Mouse (Mus musculus) embryonic facial prominence, embryonic 11.5 days (tissue): ENCODE results near the gene E2f6. TPM values are rescaled to one million over a fixed set of nuclear protein-coding genes. Genes with fewer than 3 reads are reported as not detected.

Source experiments
- ATAC-seq: fragments of 200-750 bp; cut with Nextera tagmentation; replicated peaks from 2 replicates; pipeline ENCODE4 v1.8.0; 2017; ENCODE audit warnings: low read depth; ENCODE audit not compliant: insufficient number of reproducible peaks, low FRiP score, low TSS enrichment
- DNase-seq: peaks from one replicate; pipeline ENCODE4 v3.0.0-alpha.2; 2015; ENCODE audit warnings: low spot score
- H3K27ac ChIP-seq: fragments of 300-500 bp; sonication (generic); replicated peaks from 2 replicates; pipeline ENCODE4 v1.5.1; 2014; ENCODE audit warnings: mild to moderate bottlenecking, low read depth, low read length, control low read depth
- H3K27me3 ChIP-seq: fragments of 300-500 bp; sonication (generic); 2 replicates; pipeline ENCODE4 v1.6.1; 2014; ENCODE audit warnings: mild to moderate bottlenecking, low read length, moderate library complexity, mixed read lengths; ENCODE audit not compliant: control insufficient read depth, insufficient read depth
- H3K36me3 ChIP-seq: fragments of 300-500 bp; sonication (generic); replicated peaks from 2 replicates; pipeline ENCODE4 v1.6.1; 2014; ENCODE audit warnings: low read depth, mild to moderate bottlenecking, low read length, moderate library complexity, mixed read lengths; ENCODE audit not compliant: control insufficient read depth, insufficient read depth
- H3K4me1 ChIP-seq: fragments of 300-500 bp; sonication (generic); 2 replicates; pipeline ENCODE4 v1.6.1; 2014; ENCODE audit warnings: low read length, mixed read lengths; ENCODE audit not compliant: control insufficient read depth, insufficient read depth
- H3K4me2 ChIP-seq: fragments of 300-500 bp; sonication (generic); 2 replicates; pipeline ENCODE4 v1.6.1; 2014; ENCODE audit warnings: low read depth, mild to moderate bottlenecking, control low read depth, low read length, moderate library complexity
- H3K4me3 ChIP-seq: fragments of 300-500 bp; sonication (generic); 2 replicates; pipeline ENCODE4 v1.5.1; 2014; ENCODE audit warnings: low read depth, low read length, control low read depth
- H3K9ac ChIP-seq: fragments of 300-500 bp; sonication (generic); replicated peaks from 2 replicates; pipeline ENCODE4 v1.6.1; 2014; ENCODE audit warnings: mild to moderate bottlenecking, control low read depth, low read length
- H3K9me3 ChIP-seq: fragments of 300-500 bp; sonication (generic); replicated peaks from 2 replicates; pipeline ENCODE4 v1.6.1; 2016; ENCODE audit warnings: mild to moderate bottlenecking, low read length, inconsistent platforms, mixed read lengths; ENCODE audit not compliant: control insufficient read depth
- WGBS: fragments of 180-500 bp; shearing (Covaris S2); extraction: QIAGEN DNeasy Blood & Tissue Kit; methylation state at CpG from one replicate; pipeline ENCODE4 v1.1.7; 2014; 5-methylcytosine and 5-hydroxymethylcytosine counted together
- polyA plus RNA-seq: library from polyadenylated mRNA; unstranded; fragments of >200 nt; fragmentation: Nextera tagmentation; extraction: Ambion mirVana; gene quantifications from 2 replicates; pipeline ENCODE4 v1.2.1, GENCODE M21; 2014

The E2f6 gene
- polyA plus RNA-seq, 1 experiment from 2014 or later: 87.6 TPM

DNA sequence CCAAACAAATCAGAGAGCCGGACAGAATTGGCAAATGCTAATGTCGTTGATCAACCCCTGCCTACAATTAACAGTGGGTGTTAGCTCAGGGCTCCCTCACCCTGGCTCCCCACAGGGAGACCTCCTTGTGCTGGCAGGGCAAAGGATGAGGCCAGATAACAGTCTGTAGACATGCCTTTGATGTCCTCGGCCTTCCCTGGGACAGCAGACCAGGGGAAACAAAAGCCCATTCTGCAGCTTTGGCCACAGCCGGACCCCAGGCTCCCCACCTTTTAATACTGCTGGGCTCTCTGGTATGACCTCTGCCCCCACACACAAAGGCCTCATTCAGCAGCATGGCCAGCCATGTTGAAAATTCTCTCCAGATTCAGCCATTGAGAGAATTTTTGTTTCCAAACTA, 21.0 kb upstream of the E2f6 start:
- Histone ChIP-seq H3K27ac (no peak overlapping the region), H3K36me3 (no peaks in the 10 kb centered on the region), H3K4me2 (no peak overlapping the region), H3K4me3 (no peak overlapping the region), H3K27me3 (no peaks in the 10 kb centered on the region), H3K9me3 (no peaks in the 10 kb centered on the region), H3K4me1 (no peaks in the 10 kb centered on the region; the same call in 1 of the 2 replicates), H3K9ac (no peak overlapping the region)
- WGBS: 8% methylated on average over 4 of the region's 4 CpGs
- ATAC-seq (0 out of 2 replicates have a peak, but pooled peaks have one; percentile 57), DNase-seq (peak; percentile 34)

- Histone ChIP-seq H3K36me3 (no peaks in the 10 kb centered on the region), H3K4me2 (no peak overlapping the region), H3K9me3 (no peaks in the 10 kb centered on the region), H3K9ac (no peak overlapping the region), H3K27me3 (no peaks in the 10 kb centered on the region), H3K27ac (no peak overlapping the region), H3K4me3 (no peak overlapping the region), H3K4me1 (no peaks in the 10 kb centered on the region; the same call in 1 of the 2 replicates)
- ATAC-seq (no peak; the same call in 1 of the 2 replicates), DNase-seq (no peak)
- WGBS: 38% methylated on average over 4 of the region's 4 CpGs
These were observed 20.3 kb upstream of the E2f6 start for GRCm38 (mm10) chr12:16790456-16790855.

GRCm38 (mm10) chr12:16793371-16793770, 17.4 kb upstream of the E2f6 start:
- H3K4me2 ChIP-seq: no peak overlapping the region
- no peak overlapping the region for H3K4me3 ChIP-seq
- DNase-seq (no peak), ATAC-seq (no peak)
- no peak overlapping the region for H3K9ac ChIP-seq
- H3K27ac ChIP-seq: no peak overlapping the region
- 76% methylated on average over 4 of the region's 4 CpGs for WGBS
- no peaks in the 10 kb centered on the region for H3K36me3 ChIP-seq
- H3K4me1 ChIP-seq: no peaks in the 10 kb centered on the region; the same call in 1 of the 2 replicates
- H3K9me3 ChIP-seq: no peaks in the 10 kb centered on the region
- no peaks in the 10 kb centered on the region for H3K27me3 ChIP-seq

DNA sequence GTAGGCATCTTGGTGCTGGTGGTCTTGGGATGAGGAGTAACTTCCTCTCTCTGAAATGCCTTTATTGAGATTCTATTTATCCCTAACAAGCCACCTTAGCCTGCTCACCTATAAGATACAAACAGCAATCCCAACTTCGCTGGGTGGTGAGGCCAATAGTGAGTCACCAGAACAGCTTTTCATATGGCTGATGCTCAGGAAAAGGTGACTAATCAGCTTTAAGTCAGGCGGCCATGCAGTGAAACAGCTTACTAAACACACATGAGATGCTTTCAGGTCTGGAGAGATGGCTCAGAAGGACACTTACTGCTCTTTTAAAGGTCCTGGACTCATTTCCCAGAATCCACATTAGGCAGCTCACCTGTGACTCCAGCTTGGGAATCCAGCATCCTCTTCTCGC, 15.0 kb upstream of the E2f6 start:
- Histone ChIP-seq H3K36me3 (no peaks in the 10 kb centered on the region), H3K4me2 (no peak overlapping the region), H3K9ac (no peak overlapping the region), H3K27ac (no peak overlapping the region), H3K27me3 (no peaks in the 10 kb centered on the region), H3K9me3 (no peaks in the 10 kb centered on the region), H3K4me3 (no peak overlapping the region), H3K4me1 (no peaks in the 10 kb centered on the region)
- ATAC-seq (no peak), DNase-seq (no peak)
- WGBS: 82% methylated on average over 3 of the region's 3 CpGs

- Histone ChIP-seq H3K9me3 (no peaks in the 10 kb centered on the region), H3K9ac (no peak overlapping the region)
- no peak for ATAC-seq
These were observed 11.9 kb upstream of the E2f6 start for GRCm38 (mm10) chr12:16798894-16799293.

DNA sequence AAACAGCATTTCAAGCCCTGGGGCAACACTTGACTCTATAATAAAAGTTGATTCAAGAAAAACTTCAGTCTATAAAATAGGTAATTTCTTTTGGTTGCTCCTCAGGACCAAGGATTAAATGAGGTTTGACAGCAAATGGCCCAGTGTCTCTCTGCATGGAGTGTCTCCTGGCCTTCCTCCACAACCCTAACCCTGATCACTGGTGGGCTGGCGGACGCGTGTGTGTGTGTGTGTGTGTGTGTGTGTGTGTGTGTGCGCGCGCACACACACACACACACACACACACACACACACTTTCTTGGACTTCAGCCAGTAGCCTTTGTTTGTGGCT, 10.9 kb upstream of the E2f6 start:
- H3K4me2 ChIP-seq: peak overlapping the region; percentile 90
- H3K4me3 ChIP-seq: peak overlapping the region; percentile 48
- DNase-seq (no peak), ATAC-seq (peak; percentile 24)
- H3K27ac ChIP-seq: no peak overlapping the region
- 4% methylated on average over 6 of the region's 6 CpGs for WGBS
- peak overlapping the region; percentile 87 for H3K9ac ChIP-seq
- H3K4me1 ChIP-seq: no peaks in the 10 kb centered on the region; the same call in 1 of the 2 replicates
- no peaks in the 10 kb centered on the region for H3K9me3 ChIP-seq
- no peaks in the 10 kb centered on the region for H3K27me3 ChIP-seq
- no peaks in the 10 kb centered on the region for H3K36me3 ChIP-seq

More at GRCm38 (mm10) chr12:16798894-16799293, 11.9 kb upstream of the E2f6 start:
- Histone ChIP-seq H3K27ac (no peak overlapping the region), H3K4me1 (no peaks in the 10 kb centered on the region; the same call in 1 of the 2 replicates), H3K4me3 (no peak overlapping the region), H3K4me2 (peak overlapping the region; percentile 90; the same call in 1 of the 2 replicates), H3K27me3 (no peaks in the 10 kb centered on the region), H3K36me3 (no peaks in the 10 kb centered on the region)
- DNase-seq: peak; percentile 43
- WGBS: 27% methylated on average over 3 of the region's 3 CpGs

DNA sequence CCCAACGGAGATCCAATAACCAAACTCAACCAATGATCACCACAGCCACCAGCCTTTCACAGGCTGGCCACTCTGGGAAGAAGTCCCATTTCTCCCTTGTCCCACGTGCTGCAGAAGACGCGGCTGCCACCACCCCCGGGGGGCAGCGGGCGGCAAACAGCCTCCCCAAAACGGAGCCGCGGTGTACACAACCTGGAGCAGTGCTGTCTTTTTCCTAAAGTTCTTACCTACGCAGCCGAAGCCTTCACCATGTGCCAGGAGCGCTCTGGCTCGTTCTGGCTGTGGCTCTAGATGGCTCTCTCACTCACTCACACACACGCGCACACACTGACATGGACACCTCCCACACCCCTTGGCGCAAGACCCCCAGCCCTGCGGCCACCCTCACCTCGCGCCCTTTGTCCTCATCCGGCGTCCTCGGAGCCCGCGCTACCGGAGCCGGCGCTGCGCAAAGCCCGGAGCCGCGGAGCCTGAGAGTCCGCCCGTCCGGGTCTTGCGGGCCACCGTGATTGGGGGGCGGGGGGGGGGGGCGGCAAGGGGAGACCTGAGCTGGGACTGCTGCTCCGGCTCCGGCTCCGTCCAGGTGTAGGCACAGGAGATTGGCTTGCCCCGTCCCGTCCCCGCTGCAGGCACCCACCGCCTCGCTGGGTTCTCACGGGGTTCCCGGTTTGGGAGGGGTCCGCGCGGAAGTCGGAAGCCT, 10.4 kb upstream of the E2f6 start, which contains the start of gene Greb1:
Gene Greb1 (minus strand): TSS at position 628 of the 700 bp plus-strand sequence.
- peak; percentile 73 for DNase-seq
- H3K27ac ChIP-seq: no peak within 1 kb of the TSS; the same call in 1 of the 2 replicates
- H3K4me3 ChIP-seq: peak within 1 kb of the TSS; percentile 48
- ATAC-seq: peak; percentile 69
- under 1% methylated on average over 41 of the region's 53 CpGs for WGBS
- H3K4me1 ChIP-seq: no peaks in the 10 kb centered on the region; the same call in 1 of the 2 replicates
- H3K9me3 ChIP-seq: no peaks in the 10 kb centered on the region
- peak within 1 kb of the TSS; percentile 90 for H3K4me2 ChIP-seq
- H3K9ac ChIP-seq: peak within 1 kb of the TSS; percentile 87
- H3K27me3 ChIP-seq: no peaks in the 10 kb centered on the region
- no peaks in the 10 kb centered on the region for H3K36me3 ChIP-seq

DNA sequence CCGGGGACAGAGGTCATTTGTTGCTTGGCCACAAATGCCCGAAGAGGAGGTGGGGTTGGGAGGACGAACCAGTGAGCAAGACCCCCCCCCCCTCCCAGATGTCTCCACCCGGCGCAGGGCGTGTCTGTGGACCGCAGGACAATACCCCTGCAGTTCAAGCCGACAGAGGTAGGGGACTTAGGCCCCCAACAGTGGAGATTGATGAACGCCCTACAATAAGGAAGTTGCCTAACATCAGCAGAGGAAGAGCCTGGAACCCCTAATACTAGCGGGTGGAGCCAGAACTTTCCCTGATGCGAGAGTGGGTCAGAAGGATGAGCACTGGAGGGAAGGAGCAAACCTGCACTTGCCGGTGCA, 9.8 kb upstream of the E2f6 start:
- H3K27ac ChIP-seq: no peak overlapping the region
- ATAC-seq: peak; percentile 48; the same call in 1 of the 2 replicates
- DNase-seq: no peak
- H3K9me3 ChIP-seq: no peaks in the 10 kb centered on the region
- H3K4me1 ChIP-seq: no peaks in the 10 kb centered on the region; the same call in 1 of the 2 replicates
- H3K4me2 ChIP-seq: peak overlapping the region; percentile 90
- no peaks in the 10 kb centered on the region for H3K36me3 ChIP-seq
- 2% methylated on average over 12 of the region's 12 CpGs for WGBS
- H3K9ac ChIP-seq: peak overlapping the region; percentile 87
- H3K27me3 ChIP-seq: no peaks in the 10 kb centered on the region
- peak overlapping the region; percentile 48 for H3K4me3 ChIP-seq
